Mouse (Mus musculus): ENCODE data around the gene Agmo.

Gene Agmo

GRCm38 (mm10) chr12:37434466-37434865 is 193.0 kb downstream of the Agmo start:
- no peak for DNase-seq

- no peak for DNase-seq
These were observed 201.1 kb downstream of the Agmo start for GRCm38 (mm10) chr12:37442486-37443013.

GRCm38 (mm10) chr12:37445255-37445654 is 203.8 kb downstream of the Agmo start:
- DNase-seq, result no peak

- DNase-seq, result no peak
These were observed 208.2 kb downstream of the Agmo start for GRCm38 (mm10) chr12:37449597-37449996.

- DNase-seq, result peak; percentile 37
These were observed 209.1 kb downstream of the Agmo start for GRCm38 (mm10) chr12:37450366-37451156.

GRCm38 (mm10) chr12:37471631-37472030 is 230.2 kb downstream of the Agmo start:
- no peak for DNase-seq

GRCm38 (mm10) chr12:37476849-37477248 is 235.4 kb downstream of the Agmo start:
- no peak for DNase-seq

GRCm38 (mm10) chr12:37487991-37488390 is 246.6 kb downstream of the Agmo start:
- DNase-seq, result no peak

GRCm38 (mm10) chr12:37498871-37499270 is 257.4 kb downstream of the Agmo start:
- no peak for DNase-seq

GRCm38 (mm10) chr12:37507406-37507805 is 266.0 kb downstream of the Agmo start:
- no peak for DNase-seq

- no peak for DNase-seq
These were observed 266.4 kb downstream of the Agmo start for GRCm38 (mm10) chr12:37507826-37508225.

GRCm38 (mm10) chr12:37521772-37522171 is 280.3 kb downstream of the Agmo start:
- DNase-seq, result peak; percentile 45

- no peak for DNase-seq
These were observed 283.2 kb downstream of the Agmo start for GRCm38 (mm10) chr12:37524662-37525061.

- no peak for DNase-seq
These were observed 299.6 kb downstream of the Agmo start for GRCm38 (mm10) chr12:37540994-37541393.

- DNase-seq, result no peak
These were observed 316.8 kb downstream of the Agmo start for GRCm38 (mm10) chr12:37558284-37558683.

- no peak for DNase-seq
These were observed 324.6 kb downstream of the Agmo start for GRCm38 (mm10) chr12:37565882-37566596.

- DNase-seq, result no peak
These were observed 330.5 kb downstream of the Agmo start for GRCm38 (mm10) chr12:37571922-37572321.

- no peak for DNase-seq
These were observed 341.3 kb downstream of the Agmo start for GRCm38 (mm10) chr12:37582777-37583176.

- no peak for DNase-seq
These were observed 351.4 kb downstream of the Agmo start for GRCm38 (mm10) chr12:37592853-37593252.

- no peak for DNase-seq
These were observed 371.4 kb downstream of the Agmo start for GRCm38 (mm10) chr12:37612837-37613236.

GRCm38 (mm10) chr12:37614769-37615168 is 373.3 kb downstream of the Agmo start:
- DNase-seq, result no peak

GRCm38 (mm10) chr12:37624078-37624477 is 382.6 kb downstream of the Agmo start:
- DNase-seq, result no peak

Data from layer of hippocampus, adult 9-11 months (tissue).